Mouse (Mus musculus) neural tube, embryonic 14.5 days (tissue): ENCODE results near the gene Safb. TPM values are rescaled to one million over a fixed set of nuclear protein-coding genes. Genes with fewer than 3 reads are reported as not detected.

Source experiments
- ATAC-seq: fragments of 200-750 bp; cut with Nextera tagmentation; 2 replicates; pipeline ENCODE4 v1.8.0; 2017; ENCODE audit warnings: low read depth, mild to moderate bottlenecking, moderate TSS enrichment, moderate library complexity
- H3K27ac ChIP-seq: fragments of 300-500 bp; sonication (generic); 2 replicates; pipeline ENCODE4 v1.5.1; 2014; ENCODE audit warnings: low read depth, mild to moderate bottlenecking, control low read depth, low read length, moderate library complexity, mixed read lengths
- H3K27me3 ChIP-seq: fragments of 300-500 bp; sonication (generic); 2 replicates; pipeline ENCODE4 v1.6.1; 2014; ENCODE audit warnings: low read length; ENCODE audit not compliant: control insufficient read depth, insufficient read depth
- H3K36me3 ChIP-seq: fragments of 300-500 bp; sonication (generic); 2 replicates; pipeline ENCODE4 v1.6.1; 2014; ENCODE audit warnings: low read length, mixed read lengths; ENCODE audit not compliant: control insufficient read depth, insufficient read depth
- H3K4me1 ChIP-seq: fragments of 300-500 bp; sonication (generic); 2 replicates; pipeline ENCODE4 v1.6.1; 2014; ENCODE audit warnings: low read length; ENCODE audit not compliant: control insufficient read depth, insufficient read depth
- H3K4me2 ChIP-seq: fragments of 300-500 bp; sonication (generic); 2 replicates; pipeline ENCODE4 v1.6.1; 2014; ENCODE audit warnings: mild to moderate bottlenecking, low read depth, low read length, control low read depth
- H3K4me3 ChIP-seq: fragments of 300-500 bp; sonication (generic); 2 replicates; pipeline ENCODE4 v1.5.1; 2014; ENCODE audit warnings: low read depth, low read length, control low read depth, mixed read lengths
- H3K9ac ChIP-seq: fragments of 300-500 bp; sonication (generic); replicated peaks from 2 replicates; pipeline ENCODE4 v1.6.1; 2014; ENCODE audit warnings: low read depth, mild to moderate bottlenecking, control low read depth, low read length, mixed read lengths
- H3K9me3 ChIP-seq: fragments of 300-500 bp; sonication (generic); 2 replicates; pipeline ENCODE4 v1.6.1; 2016; ENCODE audit warnings: low read length; ENCODE audit not compliant: control insufficient read depth
- WGBS: fragments of 180-500 bp; shearing (Covaris S2); extraction: QIAGEN DNeasy Blood & Tissue Kit; methylation state at CpG from one replicate; pipeline ENCODE4 v1.1.7; 2014; 5-methylcytosine and 5-hydroxymethylcytosine counted together
- polyA plus RNA-seq: library from polyadenylated mRNA; unstranded; fragments of >200 nt; fragmentation: Nextera tagmentation; extraction: Ambion mirVana; gene quantifications from 2 replicates; pipeline ENCODE4 v1.2.1, GENCODE M21; 2014

The Safb gene
- 80.9 and 84.8 TPM in 2 replicates for polyA plus RNA-seq

GRCm38 (mm10) chr17:56584257-56585130, at the start of gene Safb, which contains the start of gene Safb2:
Gene Safb (plus strand): TSS chr17:56584825.
Gene Safb2 (minus strand): TSS chr17:56584585.
- H3K9ac ChIP-seq: peak within 1 kb of the TSS; percentile 88
- H3K9me3 ChIP-seq: no peaks in the 10 kb centered on the region
- peak; percentile 95 for ATAC-seq
- peak within 1 kb of the TSS; percentile 93 for H3K27ac ChIP-seq
- H3K36me3 ChIP-seq: peaks cover 40% of the 10 kb centered on the region
- no peaks in the 10 kb centered on the region for H3K27me3 ChIP-seq
- WGBS: under 1% methylated on average over 96 of the region's 101 CpGs
- H3K4me3 ChIP-seq: peak within 1 kb of the TSS; percentile 91
- H3K4me2 ChIP-seq: peak within 1 kb of the TSS; percentile 91
- peaks cover 43% of the 10 kb centered on the region for H3K4me1 ChIP-seq

- Histone ChIP-seq H3K9ac (no peak overlapping the region), H3K4me3 (no peak overlapping the region), H3K9me3 (no peaks in the 10 kb centered on the region), H3K4me1 (0 out of 2 replicates have a peak, but pooled peaks cover 6% of the 10 kb centered on the region), H3K36me3 (no peaks in the 10 kb centered on the region), H3K27ac (peak overlapping the region; percentile 77), H3K4me2 (no peak overlapping the region), H3K27me3 (no peaks in the 10 kb centered on the region)
- 29% methylated on average over 14 of the region's 14 CpGs for WGBS
- peak; percentile 78 for ATAC-seq
Measured at GRCm38 (mm10) chr17:56536192-56536591, 48.4 kb upstream of the Safb start.

GRCm38 (mm10) chr17:56536874-56537273, 47.8 kb upstream of the Safb start:
- H3K27me3 ChIP-seq: no peaks in the 10 kb centered on the region
- H3K4me2 ChIP-seq: no peak overlapping the region
- no peak overlapping the region for H3K9ac ChIP-seq
- 0 out of 2 replicates have a peak, but pooled peaks cover 6% of the 10 kb centered on the region for H3K4me1 ChIP-seq
- no peaks in the 10 kb centered on the region for H3K9me3 ChIP-seq
- no peaks in the 10 kb centered on the region for H3K36me3 ChIP-seq
- peak; percentile 16; the same call in 1 of the 2 replicates for ATAC-seq
- 49% methylated on average over 3 of the region's 3 CpGs for WGBS
- peak overlapping the region; percentile 77 for H3K27ac ChIP-seq
- no peak overlapping the region for H3K4me3 ChIP-seq

- ATAC-seq: peak; percentile 10; the same call in 1 of the 2 replicates
- 5% methylated on average over 8 of the region's 8 CpGs for WGBS
- Histone ChIP-seq H3K4me1 (0 out of 2 replicates have a peak, but pooled peaks cover 6% of the 10 kb centered on the region), H3K9me3 (no peaks in the 10 kb centered on the region), H3K36me3 (no peaks in the 10 kb centered on the region), H3K9ac (no peak overlapping the region), H3K27ac (peak overlapping the region; percentile 16), H3K27me3 (no peaks in the 10 kb centered on the region), H3K4me3 (no peak overlapping the region), H3K4me2 (no peak overlapping the region)
Measured at GRCm38 (mm10) chr17:56537912-56538311, 46.7 kb upstream of the Safb start.

GRCm38 (mm10) chr17:56540562-56540975, 44.1 kb upstream of the Safb start:
- Histone ChIP-seq H3K9me3 (no peaks in the 10 kb centered on the region), H3K9ac (no peak overlapping the region), H3K4me2 (no peak overlapping the region), H3K27ac (no peak overlapping the region), H3K4me3 (no peak overlapping the region), H3K4me1 (0 out of 2 replicates have a peak, but pooled peaks cover 5% of the 10 kb centered on the region), H3K27me3 (no peaks in the 10 kb centered on the region), H3K36me3 (no peaks in the 10 kb centered on the region)
- no peak for ATAC-seq
- WGBS: 43% methylated on average over 6 of the region's 6 CpGs

GRCm38 (mm10) chr17:56542736-56543135, 41.9 kb upstream of the Safb start:
- Histone ChIP-seq H3K36me3 (no peaks in the 10 kb centered on the region), H3K4me1 (peaks cover 8% of the 10 kb centered on the region; the same call in 1 of the 2 replicates), H3K9ac (no peak overlapping the region), H3K4me3 (no peak overlapping the region), H3K27me3 (no peaks in the 10 kb centered on the region), H3K4me2 (no peak overlapping the region), H3K9me3 (no peaks in the 10 kb centered on the region), H3K27ac (no peak overlapping the region; the same call in 1 of the 2 replicates)
- no peak for ATAC-seq
- WGBS: 9% methylated on average over 8 of the region's 8 CpGs

GRCm38 (mm10) chr17:56543684-56544224, 40.9 kb upstream of the Safb start:
- 82% methylated on average over 3 of the region's 3 CpGs for WGBS
- no peaks in the 10 kb centered on the region for H3K36me3 ChIP-seq
- H3K4me3 ChIP-seq: no peak overlapping the region
- no peaks in the 10 kb centered on the region for H3K27me3 ChIP-seq
- ATAC-seq: no peak
- peaks cover 8% of the 10 kb centered on the region; the same call in 1 of the 2 replicates for H3K4me1 ChIP-seq
- H3K9me3 ChIP-seq: no peaks in the 10 kb centered on the region
- no peak overlapping the region for H3K4me2 ChIP-seq
- H3K9ac ChIP-seq: no peak overlapping the region
- H3K27ac ChIP-seq: no peak overlapping the region

GRCm38 (mm10) chr17:56544699-56545387, 39.8 kb upstream of the Safb start:
- WGBS: 77% methylated on average over 7 of the region's 7 CpGs
- Histone ChIP-seq H3K36me3 (no peaks in the 10 kb centered on the region), H3K9ac (no peak overlapping the region), H3K4me2 (no peak overlapping the region), H3K27ac (no peak overlapping the region), H3K4me1 (peaks cover 8% of the 10 kb centered on the region; the same call in 1 of the 2 replicates), H3K9me3 (no peaks in the 10 kb centered on the region), H3K27me3 (no peaks in the 10 kb centered on the region), H3K4me3 (no peak overlapping the region)
- ATAC-seq: no peak
